Mouse (Mus musculus) liver, embryonic 15.5 days (tissue): ENCODE results near the gene 1700003E16Rik. TPM values are rescaled to one million over a fixed set of nuclear protein-coding genes. Genes with fewer than 3 reads are reported as not detected.

Source experiments
- ATAC-seq: fragments of 200-750 bp; cut with Nextera tagmentation; 2 replicates; pipeline ENCODE4 v1.8.0; 2017; ENCODE audit warnings: moderate number of reproducible peaks, mild to moderate bottlenecking, moderate library complexity; ENCODE audit not compliant: insufficient read depth
- H3K27ac ChIP-seq: fragments of 300-500 bp; sonication (generic); replicated peaks from 2 replicates; pipeline ENCODE4 v1.5.1; 2015; ENCODE audit warnings: mild to moderate bottlenecking, inconsistent platforms
- H3K27me3 ChIP-seq: fragments of 300-500 bp; sonication (generic); 2 replicates; pipeline ENCODE4 v1.6.1; 2015; ENCODE audit warnings: mild to moderate bottlenecking, inconsistent platforms
- H3K36me3 ChIP-seq: fragments of 300-500 bp; sonication (generic); replicated peaks from 2 replicates; pipeline ENCODE4 v1.6.1; 2015; ENCODE audit warnings: moderate library complexity, mild to moderate bottlenecking, inconsistent platforms
- H3K4me1 ChIP-seq: fragments of 300-500 bp; sonication (generic); replicated peaks from 2 replicates; pipeline ENCODE4 v1.6.1; 2015; ENCODE audit warnings: inconsistent platforms
- H3K4me2 ChIP-seq: fragments of 300-500 bp; sonication (generic); 2 replicates; pipeline ENCODE4 v1.6.1; 2015; ENCODE audit warnings: moderate library complexity, mild to moderate bottlenecking, inconsistent platforms
- H3K4me3 ChIP-seq: fragments of 300-500 bp; sonication (generic); replicated peaks from 2 replicates; pipeline ENCODE4 v1.5.1; 2015; ENCODE audit warnings: mild to moderate bottlenecking, inconsistent platforms
- H3K9ac ChIP-seq: fragments of 300-500 bp; sonication (generic); 2 replicates; pipeline ENCODE4 v1.6.1; 2015; ENCODE audit warnings: moderate library complexity, mild to moderate bottlenecking, inconsistent platforms
- H3K9me3 ChIP-seq: fragments of 300-500 bp; sonication (generic); replicated peaks from 2 replicates; pipeline ENCODE4 v1.6.1; 2016; ENCODE audit warnings: inconsistent platforms
- WGBS: fragments of 180-500 bp; shearing (Covaris S2); methylation state at CpG from one replicate; pipeline ENCODE4 v1.1.7; 2015; ENCODE audit warnings: mixed read lengths; ENCODE audit not compliant: insufficient replicate concordance; 5-methylcytosine and 5-hydroxymethylcytosine counted together
- polyA plus RNA-seq: library from polyadenylated mRNA; unstranded; fragments of >200 nt; fragmentation: Nextera tagmentation; extraction: Ambion mirVana; gene quantifications from 2 replicates; pipeline ENCODE4 v1.2.1, GENCODE M21; 2015

1700003E16Rik gene
- polyA plus RNA-seq, 1 experiment from 2014 or later, result 0.17 TPM

DNA sequence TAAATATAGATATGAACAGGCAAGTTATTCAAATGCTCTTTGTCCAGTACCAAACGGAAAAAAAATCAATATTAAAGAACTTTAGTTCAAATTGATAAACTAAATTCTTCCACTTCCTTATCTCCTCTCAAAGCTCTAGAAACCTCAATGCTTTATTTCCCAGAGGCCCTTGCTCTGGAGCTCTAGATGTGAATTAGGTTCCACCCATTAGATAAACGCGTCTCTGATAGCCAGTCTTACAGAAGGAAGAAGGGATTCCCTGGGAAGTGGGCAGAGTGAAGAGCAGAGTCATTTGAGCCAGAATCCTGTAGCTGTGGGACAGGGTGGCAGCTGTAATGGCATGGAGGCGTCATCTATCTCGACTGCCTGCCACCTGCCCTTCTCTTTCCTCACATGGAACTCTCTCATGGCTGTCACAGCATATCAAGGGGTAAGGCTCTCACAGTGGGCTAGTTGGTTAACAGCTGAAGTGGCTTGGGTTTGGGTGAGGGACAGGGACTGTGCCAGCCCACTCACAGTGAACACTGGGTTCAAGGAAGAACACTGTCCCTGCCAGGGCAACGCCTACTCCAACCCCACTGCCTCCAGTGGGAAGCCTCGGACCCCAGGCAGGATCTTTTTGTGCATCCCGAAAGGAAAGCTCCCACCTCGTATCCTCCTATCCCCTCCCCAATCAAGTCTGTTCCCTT, 51.3 kb downstream of the 1700003E16Rik start:
- no peak overlapping the region for H3K4me2 ChIP-seq
- no peaks in the 10 kb centered on the region for H3K9me3 ChIP-seq
- no peaks in the 10 kb centered on the region for H3K36me3 ChIP-seq
- H3K27me3 ChIP-seq, result peaks cover 9% of the 10 kb centered on the region; the same call in 1 of the 2 replicates
- H3K4me3 ChIP-seq, result no peak overlapping the region
- no peak for ATAC-seq
- no peak overlapping the region for H3K9ac ChIP-seq
- H3K4me1 ChIP-seq, result no peaks in the 10 kb centered on the region
- WGBS, result 42% methylated on average over 9 of the region's 9 CpGs
- no peak overlapping the region for H3K27ac ChIP-seq

DNA sequence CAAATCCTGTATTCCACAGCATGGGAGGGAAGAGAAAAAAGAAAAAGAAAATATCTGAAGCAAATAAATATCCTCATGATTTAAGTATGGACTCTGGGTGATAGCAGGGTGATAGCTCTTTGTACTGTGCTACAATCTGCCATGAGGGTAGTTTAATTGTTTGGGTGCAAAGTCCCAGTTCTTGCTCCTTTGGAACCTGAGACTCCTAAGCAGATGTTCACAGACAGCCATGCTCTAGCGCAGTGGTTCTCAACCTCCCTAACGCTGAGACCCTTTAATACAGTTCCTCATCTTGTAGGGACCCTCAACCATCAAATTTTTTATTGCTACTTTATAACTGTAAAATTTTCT, 51.8 kb downstream of the 1700003E16Rik start:
- no peaks in the 10 kb centered on the region for H3K9me3 ChIP-seq
- no peak overlapping the region for H3K9ac ChIP-seq
- no peak overlapping the region for H3K4me3 ChIP-seq
- no peaks in the 10 kb centered on the region for H3K4me1 ChIP-seq
- 70% methylated on average over 2 of the region's 2 CpGs for WGBS
- no peak for ATAC-seq
- H3K4me2 ChIP-seq, result no peak overlapping the region
- peaks cover 9% of the 10 kb centered on the region; the same call in 1 of the 2 replicates for H3K27me3 ChIP-seq
- no peaks in the 10 kb centered on the region for H3K36me3 ChIP-seq
- no peak overlapping the region for H3K27ac ChIP-seq

GRCm38 (mm10) chr6:83210495-83210894, 54.3 kb downstream of the 1700003E16Rik start:
- ATAC-seq, result no peak
- no peak overlapping the region for H3K27ac ChIP-seq
- no peaks in the 10 kb centered on the region for H3K9me3 ChIP-seq
- H3K9ac ChIP-seq, result no peak overlapping the region
- H3K27me3 ChIP-seq, result peaks cover 9% of the 10 kb centered on the region; the same call in 1 of the 2 replicates
- no peaks in the 10 kb centered on the region for H3K36me3 ChIP-seq
- H3K4me3 ChIP-seq, result no peak overlapping the region
- H3K4me1 ChIP-seq, result no peaks in the 10 kb centered on the region
- 55% methylated on average over 2 of the region's 2 CpGs for WGBS
- H3K4me2 ChIP-seq, result no peak overlapping the region

GRCm38 (mm10) chr6:83211526-83211925, 55.3 kb downstream of the 1700003E16Rik start:
- H3K4me1 ChIP-seq, result no peaks in the 10 kb centered on the region
- no peaks in the 10 kb centered on the region for H3K9me3 ChIP-seq
- ATAC-seq, result no peak
- no peak overlapping the region for H3K4me2 ChIP-seq
- H3K36me3 ChIP-seq, result no peaks in the 10 kb centered on the region
- no peak overlapping the region for H3K27ac ChIP-seq
- no peak overlapping the region for H3K4me3 ChIP-seq
- WGBS, result 36% methylated on average over 5 of the region's 5 CpGs
- H3K27me3 ChIP-seq, result peaks cover 9% of the 10 kb centered on the region; the same call in 1 of the 2 replicates
- no peak overlapping the region for H3K9ac ChIP-seq

Other genes with a start within 250 kb of the 1700003E16Rik start
- 0.06 and 0.10 TPM in 2 replicates for gene Sema4f, start 216.6 kb upstream of the 1700003E16Rik start, polyA plus RNA-seq
- 11.0 and 12.3 TPM in 2 replicates for gene M1ap, start 209.5 kb upstream of the 1700003E16Rik start, polyA plus RNA-seq
- 19.9 and 21.1 TPM in 2 replicates for gene Dok1, start 122.9 kb upstream of the 1700003E16Rik start, polyA plus RNA-seq
- gene Loxl3, start 122.2 kb upstream of the 1700003E16Rik start, polyA plus RNA-seq, result 1.7 and 2.1 TPM in 2 replicates
- 189 and 201 TPM in 2 replicates for gene Aup1, start 101.9 kb upstream of the 1700003E16Rik start, polyA plus RNA-seq
- 87.9 and 93.6 TPM in 2 replicates for gene Htra2, start 101.1 kb upstream of the 1700003E16Rik start, polyA plus RNA-seq
- gene Dqx1, start 98.6 kb upstream of the 1700003E16Rik start, polyA plus RNA-seq, result 6.8 and 7.8 TPM in 2 replicates
- not detected in 2 replicates for gene Tlx2, start 86.1 kb upstream of the 1700003E16Rik start, polyA plus RNA-seq
- gene Pcgf1, start 78.5 kb upstream of the 1700003E16Rik start, polyA plus RNA-seq, result 18.6 and 18.7 TPM in 2 replicates
- gene Lbx2, start 70.0 kb upstream of the 1700003E16Rik start, polyA plus RNA-seq, result 0.38 and 0.39 TPM in 2 replicates
- 0.93 and 1.0 TPM in 2 replicates for gene Ccdc142, start 54.8 kb upstream of the 1700003E16Rik start, polyA plus RNA-seq
- 1.1 and 1.4 TPM in 2 replicates for gene Gm42688, start 54.8 kb upstream of the 1700003E16Rik start, polyA plus RNA-seq
- gene Mrpl53, start 47.4 kb upstream of the 1700003E16Rik start, polyA plus RNA-seq, result 70.4 and 72.6 TPM in 2 replicates
- 37.0 and 39.9 TPM in 2 replicates for gene Mogs, start 40.9 kb upstream of the 1700003E16Rik start, polyA plus RNA-seq
- gene Wbp1, start 34.8 kb upstream of the 1700003E16Rik start, polyA plus RNA-seq, result 29.6 and 30.2 TPM in 2 replicates
- 5.0 and 5.3 TPM in 2 replicates for gene Ino80b, start 31.0 kb upstream of the 1700003E16Rik start, polyA plus RNA-seq
- gene Rtkn, start 20.9 kb upstream of the 1700003E16Rik start, polyA plus RNA-seq, result 12.1 and 17.9 TPM in 2 replicates
- gene Wdr54, start within 50 bp of the 1700003E16Rik start, polyA plus RNA-seq, result 0.35 and 0.59 TPM in 2 replicates
- gene Dctn1, start 9.5 kb downstream of the 1700003E16Rik start, polyA plus RNA-seq, result 24.1 and 26.7 TPM in 2 replicates
- 1.1 TPM in 2 replicates for gene Slc4a5, start 63.4 kb downstream of the 1700003E16Rik start, polyA plus RNA-seq
- 61.6 and 67.8 TPM in 2 replicates for gene Mthfd2, start 169.5 kb downstream of the 1700003E16Rik start, polyA plus RNA-seq
- gene Mob1a, start 169.6 kb downstream of the 1700003E16Rik start, polyA plus RNA-seq, result 34.9 and 35.9 TPM in 2 replicates
- gene Bola3, start 192.7 kb downstream of the 1700003E16Rik start, polyA plus RNA-seq, result 204 and 248 TPM in 2 replicates